Mouse (Mus musculus): ENCODE results near the gene Wdr77. TPM values are rescaled to one million over a fixed set of nuclear protein-coding genes. Genes with fewer than 3 reads are reported as not detected.
"Not testable (repeated sequence)": the region's sequence is repeated elsewhere in the genome, so short reads cannot be mapped to it uniquely, and the experiment has no call there.

The Wdr77 gene
- polyA plus RNA-seq, 1 experiment from 2014 or later: 101 TPM

DNA sequence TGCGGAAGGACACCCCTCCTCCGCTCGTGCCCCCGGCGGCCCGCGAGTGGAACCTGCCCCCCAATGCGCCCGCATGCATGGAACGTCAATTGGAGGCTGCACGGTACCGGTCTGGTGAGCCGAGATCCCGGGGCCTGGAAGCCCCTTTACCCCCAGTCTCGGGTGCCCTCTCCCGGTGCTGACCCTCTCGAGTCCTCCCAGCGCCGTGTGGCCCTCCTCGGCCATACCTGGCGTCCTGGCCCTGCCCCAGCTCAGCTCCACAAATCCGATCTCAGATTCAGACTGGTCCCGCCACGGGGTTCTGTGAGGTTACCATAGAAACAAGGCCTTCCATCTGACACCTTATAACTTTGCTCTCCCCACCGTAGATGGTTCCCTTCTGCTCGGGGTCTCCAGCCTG is 416 bp downstream of the Wdr77 start:
- Histone ChIP-seq H3K4me1 (peaks cover 28% of the 10 kb centered on the region), H3K9ac (replicated peaks) (peak overlapping the region; percentile 76), H3K27me3 (no peaks in the 10 kb centered on the region), H3K36me3 (peaks cover 47% of the 10 kb centered on the region), H3K9me3 (no peaks in the 10 kb centered on the region), H3K4me3 (peak overlapping the region; percentile 98), H3K27ac (replicated peaks) (peak overlapping the region; percentile 61), H3K4me2 (replicated peaks) (peak overlapping the region; percentile 77)
- 1% methylated on average over 26 of the region's 26 CpGs for WGBS
- ATAC-seq (replicated peaks): peak; percentile 82

- H3K4me3 ChIP-seq: peak within 1 kb of the TSS; percentile 98
- no peaks in the 10 kb centered on the region for H3K9me3 ChIP-seq
- H3K4me1 ChIP-seq: peaks cover 28% of the 10 kb centered on the region
- WGBS: 7% methylated on average over 6 of the region's 6 CpGs
- H3K4me2 ChIP-seq (replicated peaks): peak within 1 kb of the TSS; percentile 77
- H3K36me3 ChIP-seq: peaks cover 47% of the 10 kb centered on the region
- no peaks in the 10 kb centered on the region for H3K27me3 ChIP-seq
- H3K27ac ChIP-seq (replicated peaks): peak within 1 kb of the TSS; percentile 91
- ATAC-seq (replicated peaks): no peak
- H3K9ac ChIP-seq (replicated peaks): peak within 1 kb of the TSS; percentile 99
Measured at GRCm38 (mm10) chr3:105959999-105960398, 830 bp downstream of the Wdr77 start, which contains the start of gene Atp5f1. Gene Atp5f1, minus strand, starts transcription at chr3:105960099.

GRCm38 (mm10) chr3:105960700-105961099 is 1.5 kb downstream of the Wdr77 start:
- Histone ChIP-seq H3K4me2 (replicated peaks) (peak overlapping the region; percentile 77), H3K27me3 (no peaks in the 10 kb centered on the region), H3K9me3 (no peaks in the 10 kb centered on the region), H3K4me3 (peak overlapping the region; percentile 98), H3K9ac (replicated peaks) (no peak overlapping the region), H3K4me1 (peaks cover 28% of the 10 kb centered on the region), H3K27ac (replicated peaks) (no peak overlapping the region), H3K36me3 (peaks cover 51% of the 10 kb centered on the region)
- ATAC-seq (replicated peaks): no peak
- WGBS: 96% methylated on average over 2 of the region's 2 CpGs

DNA sequence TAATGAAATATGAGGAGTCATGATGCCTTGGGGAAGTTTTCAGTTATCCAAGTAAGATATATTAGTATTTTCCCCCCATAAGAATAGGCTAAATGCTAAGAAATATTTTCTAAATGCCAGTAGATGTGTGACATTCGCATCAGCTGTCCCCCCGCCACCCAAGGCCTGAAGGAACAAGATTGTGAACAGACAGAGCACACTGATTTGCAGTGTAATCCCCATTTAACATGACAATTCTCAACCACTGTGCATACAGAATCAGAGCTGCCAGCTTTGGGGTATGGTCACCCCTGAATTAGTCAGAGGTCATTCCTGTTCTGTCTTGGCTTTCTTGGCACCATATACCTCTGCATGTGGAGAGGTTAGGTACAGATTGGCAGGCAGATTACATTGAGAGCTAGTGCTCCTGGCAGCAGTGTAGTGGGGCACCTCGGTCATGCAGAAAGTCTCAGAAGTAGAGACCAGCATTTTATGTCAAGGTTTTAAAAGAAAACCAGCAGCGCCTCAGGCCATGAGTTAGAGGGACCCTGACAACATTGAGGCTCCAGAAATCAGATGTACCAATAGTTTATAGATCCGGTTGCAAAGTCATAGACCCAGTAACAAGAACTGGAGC is 12.8 kb downstream of the Wdr77 start:
- no peak for ATAC-seq (replicated peaks)
- Histone ChIP-seq H3K36me3 (peaks cover 40% of the 10 kb centered on the region), H3K27me3 (no peaks in the 10 kb centered on the region), H3K9ac (replicated peaks) (no peak overlapping the region), H3K9me3 (no peaks in the 10 kb centered on the region), H3K4me1 (no peaks in the 10 kb centered on the region), H3K4me2 (replicated peaks) (no peak overlapping the region), H3K4me3 (no peak overlapping the region), H3K27ac (replicated peaks) (no peak overlapping the region)
- WGBS: 83% methylated on average over 5 of the region's 5 CpGs

- H3K27ac ChIP-seq (replicated peaks): no peak within 1 kb of the TSS
- H3K9me3 ChIP-seq: no peaks in the 10 kb centered on the region
- H3K4me2 ChIP-seq (replicated peaks): no peak within 1 kb of the TSS
- no peak within 1 kb of the TSS for H3K4me3 ChIP-seq
- no peak for ATAC-seq (replicated peaks)
- H3K27me3 ChIP-seq: no peaks in the 10 kb centered on the region
- no peaks in the 10 kb centered on the region for H3K4me1 ChIP-seq
- H3K36me3 ChIP-seq: peaks cover 25% of the 10 kb centered on the region
- WGBS: 89% methylated on average over 3 of the region's 3 CpGs
- H3K9ac ChIP-seq (replicated peaks): no peak within 1 kb of the TSS
Measured at GRCm38 (mm10) chr3:105973411-105973810, 14.2 kb downstream of the Wdr77 start, which contains the start of gene Ovgp1. Gene Ovgp1, plus strand, starts transcription at chr3:105973711.

DNA sequence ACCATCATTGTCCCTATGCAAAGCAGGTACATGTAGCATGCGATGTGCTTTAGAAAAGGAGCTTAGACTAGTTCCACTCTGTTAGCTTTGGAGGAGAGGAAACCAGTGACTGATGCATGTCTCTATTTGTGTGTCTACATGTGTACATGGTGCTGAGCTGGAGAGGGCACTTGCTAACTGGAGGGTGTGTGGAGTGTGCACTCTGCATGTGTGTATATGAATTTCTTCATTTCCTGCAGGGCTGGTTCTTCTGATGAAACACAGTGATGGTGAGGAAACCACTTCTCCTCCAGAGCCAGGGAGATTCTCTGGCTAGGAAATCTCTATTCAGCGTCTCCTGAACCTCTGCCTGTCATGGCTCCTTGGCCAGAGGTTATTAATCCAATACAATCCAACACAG is 15.0 kb downstream of the Wdr77 start:
- no peak overlapping the region for H3K4me3 ChIP-seq
- no peak overlapping the region for H3K9ac ChIP-seq (replicated peaks)
- H3K27me3 ChIP-seq: no peaks in the 10 kb centered on the region
- 87% methylated on average over 2 of the region's 2 CpGs for WGBS
- no peak overlapping the region for H3K4me2 ChIP-seq (replicated peaks)
- ATAC-seq (replicated peaks): no peak
- peaks cover 18% of the 10 kb centered on the region; the same call in 1 of the 2 replicates for H3K36me3 ChIP-seq
- no peak overlapping the region for H3K27ac ChIP-seq (replicated peaks)
- H3K9me3 ChIP-seq: no peaks in the 10 kb centered on the region
- H3K4me1 ChIP-seq: no peaks in the 10 kb centered on the region

DNA sequence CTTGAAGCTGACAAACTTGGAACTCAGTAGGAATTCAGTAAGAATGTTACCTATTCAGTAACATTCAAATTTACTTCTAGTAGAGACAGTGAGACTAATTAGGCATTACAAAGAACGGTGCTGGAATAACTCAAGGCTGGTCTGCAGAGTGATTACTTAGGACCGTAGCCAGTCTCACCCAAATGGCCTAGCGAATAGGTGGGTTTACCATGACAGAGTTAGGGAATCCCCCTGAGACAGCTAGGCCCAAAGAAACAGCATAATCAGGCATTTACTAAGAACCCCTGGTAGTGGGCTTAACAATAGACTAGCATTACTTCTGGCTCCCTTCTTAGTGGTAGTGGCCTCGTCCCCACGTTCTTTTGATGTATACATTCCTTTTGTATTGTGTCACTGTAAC is 30.4 kb downstream of the Wdr77 start:
- WGBS: 35% methylated on average over 5 of the region's 5 CpGs
- not testable (repeated sequence) for H3K4me2 ChIP-seq (replicated peaks); H3K4me3 ChIP-seq; H3K27me3 ChIP-seq; H3K9ac ChIP-seq (replicated peaks); H3K4me1 ChIP-seq; H3K36me3 ChIP-seq; ATAC-seq (replicated peaks); H3K27ac ChIP-seq (replicated peaks); H3K9me3 ChIP-seq

DNA sequence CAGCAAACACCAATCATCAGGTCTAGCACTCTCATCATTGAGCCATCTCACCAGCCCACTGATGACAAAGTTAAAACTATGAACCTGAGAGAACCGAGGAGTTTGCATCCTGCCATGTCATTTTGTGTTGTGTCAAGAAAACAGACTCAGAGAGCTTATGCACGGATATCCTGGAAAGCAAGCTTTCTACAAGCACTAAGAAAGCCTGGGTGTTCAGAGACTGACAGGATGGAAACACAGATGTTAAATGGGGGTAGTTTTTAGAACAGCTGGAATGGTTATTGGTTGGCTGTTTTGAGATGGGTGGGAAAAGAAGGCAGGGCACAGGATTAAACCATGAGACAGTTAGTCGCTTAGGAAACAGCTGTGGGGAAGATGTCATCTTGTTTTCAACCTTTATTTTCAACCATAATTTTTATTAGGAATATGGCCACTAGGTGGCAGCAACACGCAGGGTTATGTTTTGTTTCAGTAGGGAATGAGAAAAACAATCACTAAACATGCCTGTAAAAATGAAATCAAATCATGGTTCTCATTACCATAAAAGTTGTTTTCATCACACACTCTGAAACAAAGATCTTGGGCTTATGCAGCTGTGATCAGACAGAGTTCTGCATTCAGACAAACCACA is 32.6 kb downstream of the Wdr77 start:
- ATAC-seq (replicated peaks): peak; percentile 43; the same call in 1 of the 2 replicates
- H3K4me3 ChIP-seq: no peak overlapping the region
- WGBS: 33% methylated on average over 4 of the region's 4 CpGs
- no peaks in the 10 kb centered on the region for H3K4me1 ChIP-seq
- H3K27me3 ChIP-seq: no peaks in the 10 kb centered on the region
- H3K9me3 ChIP-seq: no peaks in the 10 kb centered on the region
- H3K36me3 ChIP-seq: no peaks in the 10 kb centered on the region
- H3K4me2 ChIP-seq (replicated peaks): no peak overlapping the region
- no peak overlapping the region for H3K27ac ChIP-seq (replicated peaks)
- H3K9ac ChIP-seq (replicated peaks): no peak overlapping the region

DNA sequence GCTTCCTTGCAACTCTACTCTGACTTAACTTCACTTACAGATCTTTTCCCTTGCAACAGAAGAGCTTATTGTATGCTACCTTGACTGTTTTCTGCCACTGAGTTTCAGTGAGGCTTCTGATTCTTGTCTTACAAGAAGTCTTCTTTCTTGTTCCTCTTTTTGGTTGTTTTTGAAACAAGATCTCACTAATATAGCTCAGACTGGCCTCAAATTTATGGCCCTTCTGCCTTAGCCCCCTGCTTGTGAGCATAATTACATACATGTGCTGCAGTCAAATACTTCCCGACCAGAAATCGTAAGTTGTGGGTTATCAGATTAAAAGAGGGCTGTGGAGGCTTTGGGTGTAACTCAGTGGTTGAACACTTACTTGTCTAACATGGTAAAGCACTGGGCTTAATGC is 35.6 kb downstream of the Wdr77 start:
- no peaks in the 10 kb centered on the region for H3K4me1 ChIP-seq
- no peaks in the 10 kb centered on the region for H3K27me3 ChIP-seq
- 88% methylated on average over 2 of the region's 2 CpGs for WGBS
- H3K36me3 ChIP-seq: no peaks in the 10 kb centered on the region
- no peak for ATAC-seq (replicated peaks)
- no peak overlapping the region for H3K27ac ChIP-seq (replicated peaks)
- H3K9ac ChIP-seq (replicated peaks): no peak overlapping the region
- H3K9me3 ChIP-seq: no peaks in the 10 kb centered on the region
- no peak overlapping the region for H3K4me2 ChIP-seq (replicated peaks)
- H3K4me3 ChIP-seq: no peak overlapping the region

GRCm38 (mm10) chr3:106000707-106001375 is 41.7 kb downstream of the Wdr77 start:
- Histone ChIP-seq H3K27ac (replicated peaks) (no peak overlapping the region), H3K4me2 (replicated peaks) (peak overlapping the region; percentile 46), H3K4me3 (peak overlapping the region; percentile 25), H3K27me3 (no peaks in the 10 kb centered on the region), H3K9ac (replicated peaks) (no peak overlapping the region), H3K4me1 (peaks cover 8% of the 10 kb centered on the region), H3K36me3 (no peaks in the 10 kb centered on the region), H3K9me3 (no peaks in the 10 kb centered on the region)
- 16% methylated on average over 11 of the region's 11 CpGs for WGBS
- ATAC-seq (replicated peaks): peak; percentile 57

- peak overlapping the region; percentile 46 for H3K4me2 ChIP-seq (replicated peaks)
- peaks cover 8% of the 10 kb centered on the region for H3K4me1 ChIP-seq
- peak overlapping the region; percentile 25 for H3K4me3 ChIP-seq
- no peak overlapping the region for H3K27ac ChIP-seq (replicated peaks)
- 17% methylated on average over 17 of the region's 17 CpGs for WGBS
- no peaks in the 10 kb centered on the region for H3K9me3 ChIP-seq
- H3K27me3 ChIP-seq: no peaks in the 10 kb centered on the region
- ATAC-seq (replicated peaks): peak; percentile 95
- H3K9ac ChIP-seq (replicated peaks): no peak overlapping the region
- no peaks in the 10 kb centered on the region for H3K36me3 ChIP-seq
Measured at GRCm38 (mm10) chr3:106001416-106002370, 42.5 kb downstream of the Wdr77 start.
